Mouse (Mus musculus): ENCODE results near the gene Fam161a. TPM values are rescaled to one million over a fixed set of nuclear protein-coding genes. Genes with fewer than 3 reads are reported as not detected.

The Fam161a gene
- polyA plus RNA-seq, 2 experiments from 2014 or later, result 3.1 to 3.8 TPM

- ATAC-seq, result no peak
Observed at GRCm38 (mm10) chr11:22991218-22991835, 16.0 kb upstream of the Fam161a start.

DNA sequence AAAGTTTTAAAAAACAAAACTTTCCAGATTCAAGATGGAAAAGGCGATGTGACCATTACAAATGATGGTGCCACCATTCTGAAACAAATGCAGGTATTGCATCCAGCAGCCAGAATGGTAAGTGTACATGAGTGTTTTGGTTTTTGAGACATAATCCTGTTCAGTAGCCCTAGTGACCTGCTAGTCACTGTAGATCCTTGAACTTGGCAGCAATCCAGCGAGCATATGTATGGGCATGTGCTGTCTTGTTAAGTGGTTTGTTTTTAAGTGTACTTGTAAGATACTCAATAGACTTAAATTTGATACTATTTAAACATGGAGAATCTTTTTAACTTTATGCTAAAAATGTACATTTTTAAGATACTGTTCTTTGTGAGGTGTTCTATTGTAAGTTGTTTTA lies 13.1 kb upstream of the Fam161a start:
- ATAC-seq, result no peak

- no peak for ATAC-seq
Observed at GRCm38 (mm10) chr11:22995461-22995860, 11.9 kb upstream of the Fam161a start.

- ATAC-seq, result no peak
Observed at GRCm38 (mm10) chr11:22998308-22998707, 9.0 kb upstream of the Fam161a start.

GRCm38 (mm10) chr11:23005276-23005675 lies 2.1 kb upstream of the Fam161a start:
- no peak for ATAC-seq

- peak; percentile 43 for ATAC-seq
Observed at GRCm38 (mm10) chr11:23007166-23007480, 208 bp upstream of the Fam161a start.

- ATAC-seq, result peak; percentile 63
Observed at GRCm38 (mm10) chr11:23008181-23008823, 971 bp downstream of the Fam161a start.

DNA sequence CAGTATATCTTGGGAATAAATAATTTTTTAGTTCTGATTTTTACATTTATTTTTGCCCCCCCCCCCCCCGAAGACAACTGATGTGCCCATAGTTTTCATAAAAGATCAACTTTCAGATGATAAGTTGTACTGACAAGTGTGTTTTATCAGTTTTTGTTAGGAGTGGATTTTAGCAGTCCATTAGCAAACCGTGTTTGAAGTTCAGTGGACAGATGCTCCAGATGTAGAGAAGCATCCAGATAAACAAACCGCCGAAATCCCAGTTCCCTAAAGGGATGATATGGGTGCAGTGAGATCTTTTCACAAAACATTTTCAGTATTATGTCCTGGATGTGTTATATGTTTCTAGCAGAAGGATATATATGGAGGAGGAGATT lies 1.5 kb downstream of the Fam161a start:
- ATAC-seq, result no peak

DNA sequence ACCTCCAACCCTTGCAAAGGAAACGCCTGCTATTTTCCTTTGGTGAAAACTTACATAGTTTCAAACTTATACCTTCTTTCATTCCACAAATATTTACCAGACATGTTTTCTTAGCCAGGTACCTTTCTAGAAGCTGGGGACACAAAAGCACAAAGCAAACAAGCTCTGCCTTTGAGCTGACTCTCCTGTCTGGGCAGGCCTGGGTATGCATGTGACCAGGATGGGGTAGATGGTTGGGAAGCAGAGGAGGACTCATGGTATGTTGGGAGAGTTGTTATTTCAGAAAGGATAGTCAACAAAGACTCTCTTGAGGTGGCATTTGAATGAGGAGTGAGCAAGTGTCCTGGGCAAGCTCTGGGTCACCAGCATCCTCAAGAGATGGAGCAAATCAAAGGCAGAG lies 5.8 kb downstream of the Fam161a start:
- no peak for ATAC-seq

DNA sequence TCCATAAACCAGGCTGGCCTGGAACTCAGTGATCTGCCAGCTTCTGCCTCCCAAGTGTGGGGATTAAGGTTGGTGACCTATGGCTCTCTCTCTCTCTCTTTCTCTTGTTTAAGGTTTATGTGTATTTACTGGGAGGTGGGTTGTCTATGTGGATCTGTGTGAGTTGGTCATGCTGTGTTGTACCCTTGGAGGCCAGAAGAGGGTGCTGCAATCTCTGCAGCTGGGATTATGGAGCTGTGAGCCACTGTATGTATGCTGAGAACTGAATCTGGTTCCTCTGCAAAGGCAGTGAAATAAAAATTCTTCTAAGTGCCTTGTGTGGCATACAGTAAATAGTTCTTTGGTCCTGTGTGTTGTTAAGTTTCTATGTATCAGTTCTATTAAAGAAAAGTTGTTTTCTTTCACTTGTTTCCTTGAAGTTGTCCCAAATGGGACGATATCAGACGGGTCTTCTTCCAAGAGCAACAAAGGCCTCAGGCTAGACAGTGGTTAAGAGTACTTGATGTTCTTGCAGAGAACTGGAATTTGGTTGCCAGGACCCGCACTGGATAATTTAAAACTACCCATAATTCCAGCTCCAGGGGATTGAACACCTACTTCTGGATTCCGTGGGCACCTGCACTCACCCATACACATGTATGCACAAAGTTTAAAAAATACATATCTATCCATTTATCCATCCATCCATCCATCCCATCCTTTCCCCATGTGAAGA lies 6.4 kb downstream of the Fam161a start:
- peak; percentile 41 for ATAC-seq

DNA sequence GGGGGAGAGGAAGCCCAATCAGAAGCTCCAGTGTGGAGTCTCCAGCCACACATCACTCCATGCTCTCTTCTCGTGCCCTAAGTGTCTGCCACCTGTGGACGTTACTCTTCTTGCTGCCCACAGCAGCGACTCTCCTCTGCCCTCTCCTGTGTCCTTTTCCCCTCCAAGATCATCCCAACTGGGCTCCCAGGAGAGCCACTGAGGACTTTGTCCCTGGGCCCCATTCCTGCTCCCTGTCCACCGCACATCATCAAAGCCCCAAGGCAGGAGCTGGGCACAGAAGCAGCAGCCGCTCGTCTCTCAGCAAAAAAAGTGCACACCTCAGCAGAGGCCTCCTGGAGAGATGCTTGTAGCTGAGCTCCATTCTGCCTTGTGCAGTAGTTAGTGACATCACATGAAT lies 7.7 kb downstream of the Fam161a start:
- no peak for ATAC-seq

DNA sequence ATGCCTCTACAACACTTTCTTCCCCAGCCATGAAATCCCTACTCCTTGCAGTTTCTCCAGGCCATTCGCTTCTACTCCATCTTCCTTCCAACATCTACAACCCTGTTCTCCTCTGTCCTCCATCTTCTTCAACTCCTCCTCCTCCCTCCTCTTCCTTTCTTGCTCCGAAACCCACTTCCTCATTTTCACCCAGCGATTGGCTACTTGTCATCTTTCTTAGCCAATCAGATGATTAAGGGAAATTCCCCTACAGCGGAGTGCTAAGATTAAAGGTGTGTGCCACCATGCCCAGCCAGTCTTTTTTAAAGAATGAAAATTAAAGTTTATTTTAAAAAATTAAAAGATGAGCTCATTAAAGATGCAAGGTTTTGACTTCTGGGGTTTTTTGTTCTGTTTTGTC lies 10.6 kb downstream of the Fam161a start:
- no peak for ATAC-seq

- no peak for ATAC-seq
Observed at GRCm38 (mm10) chr11:23020116-23020770, 12.9 kb downstream of the Fam161a start.

GRCm38 (mm10) chr11:23020841-23021240 lies 13.5 kb downstream of the Fam161a start:
- no peak for ATAC-seq

- no peak for ATAC-seq
Observed at GRCm38 (mm10) chr11:23023155-23023554, 15.8 kb downstream of the Fam161a start.

GRCm38 (mm10) chr11:23024169-23024568 lies 16.8 kb downstream of the Fam161a start:
- no peak for ATAC-seq

DNA sequence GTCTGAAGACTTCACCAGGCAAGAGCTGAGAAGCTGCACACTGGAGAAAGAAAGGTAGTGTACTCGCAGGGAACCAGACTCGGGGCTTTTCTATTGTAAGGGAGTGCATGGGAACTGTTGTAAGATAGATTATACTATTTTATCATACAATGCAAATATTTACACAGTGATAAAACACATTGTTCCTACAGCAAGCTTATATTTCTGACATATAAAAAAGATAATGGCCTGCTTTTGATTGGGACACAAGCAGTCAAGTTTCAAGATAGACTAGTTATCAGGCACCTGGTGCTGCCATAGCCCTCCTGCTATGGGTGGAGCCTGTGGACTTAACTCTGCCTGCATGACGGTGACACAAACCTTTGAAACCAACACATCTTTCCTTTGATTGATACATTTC lies 21.6 kb downstream of the Fam161a start:
- no peak for ATAC-seq

DNA sequence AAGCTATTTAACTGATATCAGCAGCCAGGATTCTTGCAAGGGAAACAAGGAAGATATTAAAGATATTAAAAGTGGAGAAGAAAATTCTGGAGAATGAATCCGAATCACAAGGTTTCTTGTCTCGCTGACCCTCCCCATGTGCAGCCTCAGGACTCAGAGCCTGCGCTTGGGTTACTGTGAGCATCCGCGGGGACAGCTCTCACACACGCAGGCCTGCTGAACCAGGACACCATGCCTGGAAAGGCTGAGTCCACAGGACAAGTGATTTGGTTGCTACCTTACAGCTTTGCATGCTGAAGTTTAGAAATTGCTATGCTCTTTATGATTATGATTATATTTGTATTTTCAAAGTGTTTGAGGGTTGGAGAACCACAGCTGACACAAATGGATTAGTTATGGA lies 22.1 kb downstream of the Fam161a start:
- no peak for ATAC-seq

- ATAC-seq, result no peak
Observed at GRCm38 (mm10) chr11:23047252-23047651, 39.9 kb downstream of the Fam161a start.

DNA sequence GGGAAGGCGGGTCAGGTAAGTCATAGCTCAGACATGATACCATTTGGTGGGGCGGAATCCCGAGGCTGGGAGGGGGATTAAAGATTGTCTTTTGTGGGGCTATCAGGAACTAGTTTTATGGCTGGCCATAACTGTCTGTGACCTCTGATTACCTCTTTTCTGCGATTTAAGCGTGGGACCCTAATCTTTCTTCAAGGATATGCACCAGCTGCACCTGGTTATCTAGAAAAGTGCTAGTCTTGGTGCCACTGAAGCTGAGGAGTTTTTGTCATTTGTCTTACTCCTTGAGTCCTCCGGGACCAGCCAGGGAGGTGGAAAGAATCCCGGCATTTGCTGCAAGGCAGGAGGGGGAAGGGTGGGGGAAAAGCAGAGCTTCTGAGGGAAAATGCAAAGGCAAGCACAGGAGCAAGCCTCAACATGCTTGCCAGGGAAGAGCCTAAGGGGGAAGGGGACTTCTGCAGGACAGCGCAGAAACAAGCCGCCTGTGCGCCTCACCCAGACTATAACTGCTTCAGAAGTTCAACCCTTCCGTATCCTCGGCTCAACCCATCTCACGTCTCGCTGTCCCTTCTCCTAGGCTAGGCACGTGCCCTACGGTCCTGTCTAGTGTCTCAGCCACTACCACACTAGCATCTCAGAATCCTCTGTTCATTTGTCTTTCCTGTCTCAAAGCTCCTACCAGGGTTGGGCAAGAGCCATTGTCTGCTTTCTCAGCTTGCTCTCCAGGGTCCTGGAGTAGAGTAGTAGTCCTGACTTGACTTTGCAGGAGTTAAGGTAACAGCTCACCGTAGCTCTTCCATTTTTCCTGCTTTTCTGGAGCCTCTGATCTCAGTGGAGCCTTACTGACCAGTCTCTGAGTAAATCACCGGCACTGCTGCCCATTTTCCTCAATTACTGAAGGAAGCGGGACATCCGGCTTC lies 40.6 kb downstream of the Fam161a start:
- ATAC-seq, result no peak

GRCm38 (mm10) chr11:23049642-23050041 lies 42.3 kb downstream of the Fam161a start:
- ATAC-seq, result no peak

- no peak for ATAC-seq
Observed at GRCm38 (mm10) chr11:23052353-23052752, 45.0 kb downstream of the Fam161a start.

DNA sequence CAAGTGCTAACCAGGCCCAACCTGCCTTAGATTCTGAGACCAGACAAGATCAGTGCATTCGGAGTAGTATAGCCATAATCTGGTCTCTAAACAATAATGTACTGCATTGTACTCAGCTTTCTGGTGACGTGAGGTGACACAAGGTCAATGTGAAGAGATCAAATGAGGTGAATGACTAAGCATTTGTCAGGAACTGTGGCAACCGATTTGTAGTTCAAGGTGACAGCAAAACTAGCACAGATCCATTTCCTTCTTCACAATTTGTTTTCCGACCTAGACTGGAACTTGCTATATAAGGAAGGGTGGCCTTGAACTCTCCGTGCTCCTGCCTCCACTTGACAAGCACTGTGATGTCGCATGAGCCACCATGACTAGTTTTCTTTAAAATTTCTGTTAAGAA lies 55.8 kb downstream of the Fam161a start:
- no peak for ATAC-seq

Data from CD4-positive, CD25-positive, alpha-beta regulatory T cell, adult 4 months (primary cell).